Mouse (Mus musculus): ENCODE data around the gene Slc1a6. TPM values are rescaled to one million over a fixed set of nuclear protein-coding genes. Genes with fewer than 3 reads are reported as not detected.
"Not testable (repeated sequence)": the region's sequence is repeated elsewhere in the genome, so short reads cannot be mapped to it uniquely, and the experiment has no call there.

Gene Slc1a6
- polyA plus RNA-seq, 1 experiment from 2014 or later, result 0.22 TPM

GRCm38 (mm10) chr10:78756021-78756420 lies 24.3 kb upstream of the Slc1a6 start:
- Histone ChIP-seq H3K27ac (ENCODE audit: low read length) (no peak overlapping the region), H3K9ac (ENCODE audit: low read depth, low read length) (no peak overlapping the region), H3K4me1 (ENCODE audit: control insufficient read depth, low read depth, low read length) (no peaks in the 10 kb centered on the region), H3K9me3 (replicated peaks; ENCODE audit: control insufficient read depth, low read length) (no peaks in the 10 kb centered on the region), H3K4me3 (ENCODE audit: low read depth, low read length) (no peak overlapping the region), H3K27me3 (ENCODE audit: control insufficient read depth, insufficient read depth, low read depth, low read length) (peaks cover 17% of the 10 kb centered on the region), H3K36me3 (ENCODE audit: control insufficient read depth, insufficient read depth) (no peaks in the 10 kb centered on the region), H3K4me2 (ENCODE audit: low read depth, low read length) (no peak overlapping the region)
- 29% methylated on average over 6 of the region's 6 CpGs for WGBS (ENCODE audit: insufficient replicate concordance)
- ATAC-seq (ENCODE audit: low read depth), result no peak

- Histone ChIP-seq H3K9me3 (replicated peaks; ENCODE audit: control insufficient read depth, low read length) (no peaks in the 10 kb centered on the region), H3K9ac (ENCODE audit: low read depth, low read length) (no peak overlapping the region), H3K4me3 (ENCODE audit: low read depth, low read length) (no peak overlapping the region), H3K4me1 (ENCODE audit: control insufficient read depth, low read depth, low read length) (no peaks in the 10 kb centered on the region), H3K4me2 (ENCODE audit: low read depth, low read length) (no peak overlapping the region), H3K36me3 (ENCODE audit: control insufficient read depth, insufficient read depth) (no peaks in the 10 kb centered on the region), H3K27ac (ENCODE audit: low read length) (no peak overlapping the region), H3K27me3 (ENCODE audit: control insufficient read depth, insufficient read depth, low read depth, low read length) (no peaks in the 10 kb centered on the region)
- 28% methylated on average over 1 of the region's 1 CpGs for WGBS (ENCODE audit: insufficient replicate concordance)
- ATAC-seq (ENCODE audit: low read depth), result no peak
Measured at GRCm38 (mm10) chr10:78765570-78765969, 14.7 kb upstream of the Slc1a6 start.

- no peak for ATAC-seq (ENCODE audit: low read depth)
- Histone ChIP-seq H3K36me3 (ENCODE audit: control insufficient read depth, insufficient read depth) (no peaks in the 10 kb centered on the region), H3K9ac (ENCODE audit: low read depth, low read length) (no peak overlapping the region), H3K4me1 (ENCODE audit: control insufficient read depth, low read depth, low read length) (no peaks in the 10 kb centered on the region), H3K27me3 (ENCODE audit: control insufficient read depth, insufficient read depth, low read depth, low read length) (peaks cover 14% of the 10 kb centered on the region), H3K27ac (ENCODE audit: low read length) (no peak overlapping the region), H3K9me3 (replicated peaks; ENCODE audit: control insufficient read depth, low read length) (no peaks in the 10 kb centered on the region), H3K4me2 (ENCODE audit: low read depth, low read length) (no peak overlapping the region), H3K4me3 (ENCODE audit: low read depth, low read length) (no peak overlapping the region)
- 45% methylated on average over 4 of the region's 4 CpGs for WGBS (ENCODE audit: insufficient replicate concordance)
Measured at GRCm38 (mm10) chr10:78775830-78776229, 4.5 kb upstream of the Slc1a6 start.

DNA sequence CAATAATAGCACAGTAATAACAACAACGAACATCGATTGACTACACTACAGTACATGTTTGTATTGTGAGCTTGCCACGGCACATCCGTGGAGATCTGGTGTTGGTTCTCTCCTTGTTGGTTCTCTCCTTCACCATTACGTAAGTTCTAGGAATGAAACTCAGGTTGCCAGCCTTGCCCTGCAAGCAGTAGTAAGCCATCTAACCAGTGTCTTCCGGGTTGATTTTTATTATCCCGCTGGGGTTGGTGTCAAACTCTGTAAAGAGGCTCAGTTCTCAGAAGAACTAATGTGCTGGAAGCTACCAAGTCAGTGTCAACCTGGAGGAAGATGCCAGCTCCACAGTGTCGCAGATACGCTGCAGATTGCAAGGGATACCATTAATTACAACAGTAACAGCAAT lies 769 bp upstream of the Slc1a6 start:
- Histone ChIP-seq H3K4me3 (ENCODE audit: low read depth, low read length) (no peak overlapping the region; the same call in 1 of the 2 replicates), H3K9me3 (replicated peaks; ENCODE audit: control insufficient read depth, low read length) (no peaks in the 10 kb centered on the region), H3K4me2 (ENCODE audit: low read depth, low read length) (peak overlapping the region; percentile 58; the same call in 1 of the 2 replicates), H3K27ac (ENCODE audit: low read length) (no peak overlapping the region), H3K4me1 (ENCODE audit: control insufficient read depth, low read depth, low read length) (no peaks in the 10 kb centered on the region), H3K9ac (ENCODE audit: low read depth, low read length) (no peak overlapping the region), H3K36me3 (ENCODE audit: control insufficient read depth, insufficient read depth) (no peaks in the 10 kb centered on the region), H3K27me3 (ENCODE audit: control insufficient read depth, insufficient read depth, low read depth, low read length) (peaks cover 18% of the 10 kb centered on the region)
- ATAC-seq (ENCODE audit: low read depth), result no peak
- WGBS (ENCODE audit: insufficient replicate concordance), result 49% methylated on average over 9 of the region's 9 CpGs

DNA sequence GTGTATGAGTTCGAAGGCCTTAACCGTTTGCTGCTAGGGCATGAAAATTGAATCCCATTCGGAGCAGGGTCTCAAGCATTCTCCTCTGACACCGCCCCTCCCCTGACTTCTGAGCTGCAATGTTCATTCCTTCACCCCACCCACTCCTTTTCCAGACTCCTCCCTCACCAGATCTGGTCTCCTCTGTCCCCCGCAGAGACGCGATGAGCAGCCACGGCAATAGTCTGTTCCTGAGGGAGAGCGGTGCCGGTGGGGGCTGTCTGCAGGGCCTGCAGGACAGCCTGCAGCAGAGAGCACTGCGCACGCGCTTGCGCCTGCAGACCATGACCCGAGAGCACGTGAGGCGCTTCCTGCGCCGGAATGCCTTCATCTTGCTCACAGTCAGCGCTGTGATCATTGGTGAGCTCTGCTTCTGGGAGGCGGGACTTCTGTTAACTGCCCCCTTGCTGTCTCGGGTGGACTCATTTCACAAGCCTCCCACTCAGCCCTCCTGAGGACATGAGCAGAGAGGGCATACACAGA lies 7.3 kb downstream of the Slc1a6 start:
- H3K4me1 ChIP-seq (ENCODE audit: control insufficient read depth, low read depth, low read length), result no peaks in the 10 kb centered on the region
- no peak overlapping the region for H3K4me3 ChIP-seq (ENCODE audit: low read depth, low read length)
- 16% methylated on average over 22 of the region's 22 CpGs for WGBS (ENCODE audit: insufficient replicate concordance)
- ATAC-seq (ENCODE audit: low read depth), result no peak
- no peak overlapping the region for H3K9ac ChIP-seq (ENCODE audit: low read depth, low read length)
- no peaks in the 10 kb centered on the region for H3K36me3 ChIP-seq (ENCODE audit: control insufficient read depth, insufficient read depth)
- no peaks in the 10 kb centered on the region for H3K9me3 ChIP-seq (replicated peaks; ENCODE audit: control insufficient read depth, low read length)
- H3K27ac ChIP-seq (ENCODE audit: low read length), result no peak overlapping the region
- H3K27me3 ChIP-seq (ENCODE audit: control insufficient read depth, insufficient read depth, low read depth, low read length), result no peaks in the 10 kb centered on the region
- peak overlapping the region; percentile 30; the same call in 1 of the 2 replicates for H3K4me2 ChIP-seq (ENCODE audit: low read depth, low read length)

GRCm38 (mm10) chr10:78790561-78790960 lies 10.3 kb downstream of the Slc1a6 start:
- Histone ChIP-seq H3K9me3 (replicated peaks; ENCODE audit: control insufficient read depth, low read length) (no peaks in the 10 kb centered on the region), H3K27ac (ENCODE audit: low read length) (no peak overlapping the region)
- WGBS (ENCODE audit: insufficient replicate concordance), result 9% methylated on average over 1 of the region's 1 CpGs

GRCm38 (mm10) chr10:78801449-78801848 lies 21.2 kb downstream of the Slc1a6 start:
- no peaks in the 10 kb centered on the region for H3K27me3 ChIP-seq (ENCODE audit: control insufficient read depth, insufficient read depth, low read depth, low read length)
- WGBS (ENCODE audit: insufficient replicate concordance), result 66% methylated on average over 2 of the region's 2 CpGs
- no peak overlapping the region for H3K4me3 ChIP-seq (ENCODE audit: low read depth, low read length)
- H3K36me3 ChIP-seq (ENCODE audit: control insufficient read depth, insufficient read depth), result no peaks in the 10 kb centered on the region
- no peak for ATAC-seq (ENCODE audit: low read depth)
- no peaks in the 10 kb centered on the region for H3K9me3 ChIP-seq (replicated peaks; ENCODE audit: control insufficient read depth, low read length)
- H3K4me2 ChIP-seq (ENCODE audit: low read depth, low read length), result no peak overlapping the region
- no peak overlapping the region for H3K9ac ChIP-seq (ENCODE audit: low read depth, low read length)
- H3K27ac ChIP-seq (ENCODE audit: low read length), result no peak overlapping the region
- no peaks in the 10 kb centered on the region for H3K4me1 ChIP-seq (ENCODE audit: control insufficient read depth, low read depth, low read length)

More at GRCm38 (mm10) chr10:78790561-78790960, 10.3 kb downstream of the Slc1a6 start:
- Histone ChIP-seq H3K9ac (ENCODE audit: low read depth, low read length) (no peak overlapping the region), H3K4me2 (ENCODE audit: low read depth, low read length) (no peak overlapping the region), H3K36me3 (ENCODE audit: control insufficient read depth, insufficient read depth) (no peaks in the 10 kb centered on the region), H3K4me1 (ENCODE audit: control insufficient read depth, low read depth, low read length) (no peaks in the 10 kb centered on the region), H3K27me3 (ENCODE audit: control insufficient read depth, insufficient read depth, low read depth, low read length) (no peaks in the 10 kb centered on the region), H3K4me3 (ENCODE audit: low read depth, low read length) (no peak overlapping the region)
- ATAC-seq (ENCODE audit: low read depth), result no peak

- no peak overlapping the region for H3K27ac ChIP-seq (ENCODE audit: low read length)
- no peak for ATAC-seq (ENCODE audit: low read depth)
- H3K9ac ChIP-seq (ENCODE audit: low read depth, low read length), result no peak overlapping the region
- WGBS (ENCODE audit: insufficient replicate concordance), result 56% methylated on average over 6 of the region's 6 CpGs
- H3K9me3 ChIP-seq (replicated peaks; ENCODE audit: control insufficient read depth, low read length), result no peaks in the 10 kb centered on the region; the same call in none of the 2 replicates
- H3K4me1 ChIP-seq (ENCODE audit: control insufficient read depth, low read depth, low read length), result no peaks in the 10 kb centered on the region
- H3K4me2 ChIP-seq (ENCODE audit: low read depth, low read length), result no peak overlapping the region
- H3K27me3 ChIP-seq (ENCODE audit: control insufficient read depth, insufficient read depth, low read depth, low read length), result no peaks in the 10 kb centered on the region
- no peak overlapping the region for H3K4me3 ChIP-seq (ENCODE audit: low read depth, low read length)
- H3K36me3 ChIP-seq (ENCODE audit: control insufficient read depth, insufficient read depth), result no peaks in the 10 kb centered on the region
Measured at GRCm38 (mm10) chr10:78812358-78813060, 32.2 kb downstream of the Slc1a6 start.

- H3K36me3 ChIP-seq (ENCODE audit: control insufficient read depth, insufficient read depth); H3K9me3 ChIP-seq (replicated peaks; ENCODE audit: control insufficient read depth, low read length); H3K9ac ChIP-seq (ENCODE audit: low read depth, low read length); H3K4me3 ChIP-seq (ENCODE audit: low read depth, low read length); H3K4me2 ChIP-seq (ENCODE audit: low read depth, low read length); ATAC-seq (ENCODE audit: low read depth); H3K27ac ChIP-seq (ENCODE audit: low read length); H3K4me1 ChIP-seq (ENCODE audit: control insufficient read depth, low read depth, low read length); H3K27me3 ChIP-seq (ENCODE audit: control insufficient read depth, insufficient read depth, low read depth, low read length): not testable (repeated sequence)
- WGBS (ENCODE audit: insufficient replicate concordance), result 76% methylated on average over 12 of the region's 12 CpGs
Measured at GRCm38 (mm10) chr10:78840456-78840855, 60.2 kb downstream of the Slc1a6 start.
